Mouse (Mus musculus): Measurements from ENCODE around the gene Ifnb1. TPM values are rescaled to one million over a fixed set of nuclear protein-coding genes. Genes with fewer than 3 reads are reported as not detected.
A peak's percentile ranks its signal among the peaks of the same experiment; 100 is the strongest.
"Not testable (repeated sequence)": the region's sequence is repeated elsewhere in the genome, so short reads cannot be mapped to it uniquely, and the experiment has no call there.

Ifnb1 gene
- not detected in 2 replicates for polyA plus RNA-seq (2012; rRNA removed)

GRCm38 (mm10) chr4:88522674-88523073 is at the start of gene Ifnb1:
TSS of gene Ifnb1 (minus strand) at chr4:88522774.
- TF ChIP-seq POLR2A (IDR thresholded peaks at IDR 0.05; ENCODE audit: borderline replicate concordance, extremely low read depth, insufficient read depth, insufficient read length, poor library complexity, severe bottlenecking), result no peak
- no peak for TF ChIP-seq CTCF (IDR thresholded peaks at IDR 0.05; ENCODE audit: borderline replicate concordance, extremely low read depth, insufficient read depth, insufficient read length)

GRCm38 (mm10) chr4:88571698-88572097 is 49.1 kb upstream of the Ifnb1 start, which contains the start of gene Ifna14:
TSS of gene Ifna14 (minus strand) at chr4:88571798.
- DNase-seq (ENCODE audit: low read depth), result no peak
- TF ChIP-seq CTCF (IDR thresholded peaks at IDR 0.05; ENCODE audit: borderline replicate concordance, extremely low read depth, insufficient read depth, insufficient read length), result no peak
- no peak for TF ChIP-seq POLR2A (IDR thresholded peaks at IDR 0.05; ENCODE audit: borderline replicate concordance, extremely low read depth, insufficient read depth, insufficient read length, poor library complexity, severe bottlenecking)

More at GRCm38 (mm10) chr4:88522674-88523073, at the start of gene Ifnb1:
- no peak for DNase-seq (ENCODE audit: low read depth)

DNA sequence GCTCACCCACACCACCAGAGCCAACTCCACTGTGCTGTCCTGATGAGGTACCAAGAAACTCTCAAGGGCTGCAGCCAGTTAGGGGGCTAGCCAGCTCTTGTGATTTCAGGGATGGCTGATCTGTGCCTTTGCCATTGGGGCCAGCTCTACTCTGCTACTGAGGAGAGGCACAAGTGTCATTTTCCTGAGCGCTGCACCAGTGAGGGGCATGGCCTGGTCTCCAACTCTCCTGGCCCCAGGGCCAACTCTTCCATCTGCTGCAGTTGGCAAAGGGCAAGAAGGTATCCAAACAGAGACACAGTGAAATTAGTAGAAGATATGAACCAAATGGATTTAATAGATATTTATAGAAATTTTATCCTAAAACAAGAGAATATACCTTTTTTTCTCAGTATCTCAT is 39.2 kb upstream of the Ifnb1 start:
- TF ChIP-seq CTCF (IDR thresholded peaks at IDR 0.05; ENCODE audit: borderline replicate concordance, extremely low read depth, insufficient read depth, insufficient read length) (no peak), POLR2A (IDR thresholded peaks at IDR 0.05; ENCODE audit: borderline replicate concordance, extremely low read depth, insufficient read depth, insufficient read length, poor library complexity, severe bottlenecking) (no peak)
- DNase-seq (ENCODE audit: low read depth), result no peak

DNA sequence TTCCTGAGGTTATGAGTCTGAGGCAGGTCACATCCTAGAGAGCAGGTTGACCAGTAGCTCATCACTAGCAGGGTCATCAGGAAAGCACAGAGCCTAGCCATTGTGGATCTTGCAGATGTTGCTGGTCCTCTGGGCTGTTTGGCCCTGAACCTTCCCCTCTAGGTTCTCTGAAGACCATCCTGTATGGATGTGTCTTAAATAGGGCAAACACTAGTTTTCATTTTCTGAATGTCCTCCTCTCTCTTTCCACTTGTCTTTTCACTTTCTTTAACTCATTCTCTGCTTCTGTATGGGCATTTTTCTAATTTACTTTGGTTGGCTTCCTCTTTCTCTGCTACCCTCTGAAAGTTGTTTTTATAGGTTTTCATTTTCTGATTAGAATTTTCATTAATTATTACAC is 35.6 kb upstream of the Ifnb1 start, which contains the start of gene Ifna15:
Gene Ifna15 (minus strand): TSS at position 101 of the 400 bp plus-strand sequence.
- not testable (repeated sequence) for DNase-seq (ENCODE audit: low read depth)

- DNase-seq (ENCODE audit: low read depth), result peak; percentile 82
- no peak for TF ChIP-seq POLR2A (IDR thresholded peaks at IDR 0.05; ENCODE audit: borderline replicate concordance, extremely low read depth, insufficient read depth, insufficient read length, poor library complexity, severe bottlenecking)
- TF ChIP-seq CTCF (IDR thresholded peaks at IDR 0.05; ENCODE audit: borderline replicate concordance, extremely low read depth, insufficient read depth, insufficient read length), result peak; percentile 74
These were observed 27.8 kb upstream of the Ifnb1 start for GRCm38 (mm10) chr4:88550161-88550945.

DNA sequence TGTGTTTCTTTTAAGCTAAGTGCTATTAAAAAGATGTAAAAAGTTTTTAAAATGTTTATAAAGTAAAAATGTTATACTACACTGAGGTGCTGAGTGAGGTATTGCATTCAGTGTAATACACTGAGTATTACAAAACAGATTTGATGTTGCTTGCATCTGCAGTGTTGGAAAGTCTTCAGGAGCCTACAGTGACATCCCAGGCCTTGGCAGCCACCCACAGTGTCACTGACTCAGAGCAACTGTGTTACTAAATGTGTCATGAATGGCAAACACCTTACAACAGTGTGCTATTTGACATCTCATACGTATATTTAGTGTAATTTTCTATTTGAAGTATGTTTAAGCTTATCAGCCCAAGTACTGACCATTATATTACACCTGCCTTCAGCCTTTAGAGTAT is 25.4 kb upstream of the Ifnb1 start:
- no peak for DNase-seq (ENCODE audit: low read depth)
- TF ChIP-seq CTCF (IDR thresholded peaks at IDR 0.05; ENCODE audit: borderline replicate concordance, extremely low read depth, insufficient read depth, insufficient read length), result no peak

GRCm38 (mm10) chr4:88543649-88544234 is 21.2 kb upstream of the Ifnb1 start:
- DNase-seq (ENCODE audit: low read depth), result peak; percentile 89
- peak; percentile 56 for TF ChIP-seq CTCF (IDR thresholded peaks at IDR 0.05; ENCODE audit: borderline replicate concordance, extremely low read depth, insufficient read depth, insufficient read length)
- TF ChIP-seq POLR2A (IDR thresholded peaks at IDR 0.05; ENCODE audit: borderline replicate concordance, extremely low read depth, insufficient read depth, insufficient read length, poor library complexity, severe bottlenecking), result no peak

DNA sequence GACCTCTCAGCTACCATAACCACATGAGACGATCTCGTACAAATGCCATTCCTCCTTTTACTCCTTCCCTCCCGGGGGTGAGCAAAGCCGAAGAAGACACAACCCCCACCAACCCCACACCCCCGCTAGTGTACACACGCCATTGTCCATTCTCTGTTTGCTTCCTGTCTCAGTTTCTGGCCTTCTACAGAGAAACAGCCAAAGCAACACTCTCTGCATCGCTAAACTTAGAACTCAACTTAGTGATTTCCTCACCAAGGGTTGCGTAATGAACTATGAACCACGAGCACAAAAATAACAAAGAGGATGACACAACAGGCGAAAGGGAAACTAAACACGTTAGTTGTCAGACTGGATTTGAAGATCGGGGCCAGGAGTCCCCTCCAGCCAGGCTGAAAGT is 14.8 kb upstream of the Ifnb1 start:
- TF ChIP-seq CTCF (IDR thresholded peaks at IDR 0.05; ENCODE audit: borderline replicate concordance, extremely low read depth, insufficient read depth, insufficient read length), result no peak
- no peak for TF ChIP-seq POLR2A (IDR thresholded peaks at IDR 0.05; ENCODE audit: borderline replicate concordance, extremely low read depth, insufficient read depth, insufficient read length, poor library complexity, severe bottlenecking)
- DNase-seq (ENCODE audit: low read depth), result no peak

- no peak for TF ChIP-seq CTCF (IDR thresholded peaks at IDR 0.05; ENCODE audit: borderline replicate concordance, extremely low read depth, insufficient read depth, insufficient read length)
- no peak for TF ChIP-seq POLR2A (IDR thresholded peaks at IDR 0.05; ENCODE audit: borderline replicate concordance, extremely low read depth, insufficient read depth, insufficient read length, poor library complexity, severe bottlenecking)
- peak; percentile 40 for DNase-seq (ENCODE audit: low read depth)
These were observed 14.1 kb upstream of the Ifnb1 start for GRCm38 (mm10) chr4:88536640-88537039.

GRCm38 (mm10) chr4:88535742-88536141 is 13.2 kb upstream of the Ifnb1 start:
- no peak for DNase-seq (ENCODE audit: low read depth)
- TF ChIP-seq CTCF (IDR thresholded peaks at IDR 0.05; ENCODE audit: borderline replicate concordance, extremely low read depth, insufficient read depth, insufficient read length) (no peak), POLR2A (IDR thresholded peaks at IDR 0.05; ENCODE audit: borderline replicate concordance, extremely low read depth, insufficient read depth, insufficient read length, poor library complexity, severe bottlenecking) (no peak)

DNA sequence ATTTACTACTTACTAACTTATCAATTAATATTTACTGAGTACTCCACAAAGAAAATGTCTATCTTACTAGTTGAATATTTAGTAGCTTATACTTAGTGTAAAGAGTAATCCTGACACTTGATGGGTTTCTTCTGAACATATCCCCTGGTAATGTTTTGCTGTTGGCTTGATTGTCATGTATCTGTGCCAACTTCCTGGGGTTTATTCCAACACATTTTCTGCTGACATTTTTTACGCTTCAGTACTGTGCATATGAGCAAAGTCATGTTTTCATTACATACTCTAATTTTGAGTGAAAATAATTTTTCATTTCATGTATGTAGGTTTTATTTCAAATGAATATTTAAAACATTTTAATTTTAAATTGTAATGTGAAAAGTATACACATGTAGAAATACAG is 12.3 kb upstream of the Ifnb1 start:
- TF ChIP-seq POLR2A (IDR thresholded peaks at IDR 0.05; ENCODE audit: borderline replicate concordance, extremely low read depth, insufficient read depth, insufficient read length, poor library complexity, severe bottlenecking) (no peak), CTCF (IDR thresholded peaks at IDR 0.05; ENCODE audit: borderline replicate concordance, extremely low read depth, insufficient read depth, insufficient read length) (no peak)

GRCm38 (mm10) chr4:88533499-88533898 is 10.9 kb upstream of the Ifnb1 start:
- no peak for DNase-seq (ENCODE audit: low read depth)
- TF ChIP-seq CTCF (IDR thresholded peaks at IDR 0.05; ENCODE audit: borderline replicate concordance, extremely low read depth, insufficient read depth, insufficient read length) (no peak), POLR2A (IDR thresholded peaks at IDR 0.05; ENCODE audit: borderline replicate concordance, extremely low read depth, insufficient read depth, insufficient read length, poor library complexity, severe bottlenecking) (no peak)

More for the DNA sequence above, 12.3 kb upstream of the Ifnb1 start:
- peak; percentile 66 for DNase-seq (ENCODE audit: low read depth)
